Mouse (Mus musculus) common myeloid progenitor, adult 5-6 weeks (primary cell): ENCODE measurements at regions not wholly inside any gene's neighbourhood (a gene's known extent, or its start where the extent isn't known, plus 50 kb on each side); places are given as distances from the start of the nearest gene placed in this dataset.

Experiments
- ATAC-seq: replicated peaks from 2 replicates; pipeline ENCODE4 v1.8.0; 2016; ENCODE audit warnings: low read depth, mild to moderate bottlenecking, moderate TSS enrichment, inconsistent platforms; ENCODE audit not compliant: poor library complexity, severe bottlenecking

DNA sequence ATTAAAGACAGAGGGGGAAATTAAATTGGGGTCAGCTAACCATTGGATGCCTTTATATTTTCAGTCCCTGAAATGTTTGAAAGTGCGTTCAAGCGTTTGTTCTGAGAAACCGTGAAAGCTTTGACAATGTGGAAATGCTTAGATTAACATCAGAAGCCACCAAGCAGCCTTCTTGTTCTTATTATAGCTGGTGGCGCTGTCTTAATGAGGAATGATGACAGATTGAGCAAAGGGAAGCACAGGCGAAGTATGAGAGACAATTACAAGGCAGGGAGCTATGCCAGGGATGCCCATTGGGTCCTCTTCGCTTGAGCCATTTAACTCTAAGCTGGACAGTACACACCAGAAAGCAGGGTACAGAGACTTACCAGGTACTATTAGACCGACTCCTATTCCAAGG lies 828.9 kb upstream of the Celf2 start:
- ATAC-seq, result no peak

DNA sequence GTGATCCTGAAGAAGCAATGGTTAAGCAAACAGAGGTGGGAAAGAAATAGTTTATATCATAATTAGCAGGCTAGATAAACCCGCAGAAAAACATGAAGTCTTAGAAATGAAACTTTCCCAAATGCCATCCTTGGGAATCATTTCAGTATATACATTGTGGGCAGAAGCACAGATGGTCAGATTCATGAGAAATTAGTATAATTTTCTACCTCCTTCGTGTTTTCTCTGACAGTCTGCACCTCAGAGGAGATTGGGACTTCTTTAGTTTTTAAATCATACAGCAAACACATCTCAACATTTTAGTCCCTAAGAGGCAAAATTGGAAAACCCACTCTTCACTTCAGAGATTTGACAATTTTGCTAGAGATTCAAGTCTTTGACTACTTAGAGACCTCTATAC lies 786.6 kb upstream of the Celf2 start:
- no peak for ATAC-seq

DNA sequence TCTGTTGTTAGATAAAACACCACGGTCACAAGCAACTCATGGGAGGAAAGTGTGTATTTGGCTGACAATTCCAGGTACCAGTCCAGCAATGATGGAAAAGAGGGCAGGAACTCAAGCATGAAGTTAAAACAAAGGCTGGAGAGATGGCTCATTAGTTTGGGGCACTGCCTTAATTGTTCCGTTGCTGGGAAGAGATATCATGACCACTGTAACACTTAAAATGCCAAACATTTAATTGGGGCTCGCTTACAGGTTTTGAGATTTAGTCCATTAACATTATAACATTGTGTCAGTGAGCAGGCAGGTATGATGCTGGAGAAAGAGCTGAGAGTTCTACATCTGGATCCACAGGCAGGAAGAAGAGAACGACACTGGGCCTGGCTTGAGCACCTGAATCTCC lies 782.0 kb upstream of the Celf2 start:
- ATAC-seq, result no peak

DNA sequence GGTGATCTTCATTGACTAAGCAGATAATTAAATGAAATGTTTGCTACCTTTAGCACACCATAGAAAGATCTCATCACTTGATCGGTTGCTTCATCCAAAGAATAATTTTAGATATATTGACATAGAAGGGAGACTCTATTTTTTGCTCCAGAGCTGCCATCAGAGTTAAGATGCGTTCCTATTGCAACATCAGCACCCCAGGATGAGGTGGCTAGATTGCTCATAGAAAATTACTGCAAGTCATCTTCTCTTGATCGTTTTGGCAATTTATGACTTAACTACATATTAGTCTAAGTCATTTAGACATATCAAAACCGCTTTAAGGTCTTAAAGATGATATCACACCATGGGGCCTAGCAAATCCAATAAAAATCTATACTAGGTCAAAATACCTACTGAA lies 778.0 kb upstream of the Celf2 start:
- no peak for ATAC-seq

DNA sequence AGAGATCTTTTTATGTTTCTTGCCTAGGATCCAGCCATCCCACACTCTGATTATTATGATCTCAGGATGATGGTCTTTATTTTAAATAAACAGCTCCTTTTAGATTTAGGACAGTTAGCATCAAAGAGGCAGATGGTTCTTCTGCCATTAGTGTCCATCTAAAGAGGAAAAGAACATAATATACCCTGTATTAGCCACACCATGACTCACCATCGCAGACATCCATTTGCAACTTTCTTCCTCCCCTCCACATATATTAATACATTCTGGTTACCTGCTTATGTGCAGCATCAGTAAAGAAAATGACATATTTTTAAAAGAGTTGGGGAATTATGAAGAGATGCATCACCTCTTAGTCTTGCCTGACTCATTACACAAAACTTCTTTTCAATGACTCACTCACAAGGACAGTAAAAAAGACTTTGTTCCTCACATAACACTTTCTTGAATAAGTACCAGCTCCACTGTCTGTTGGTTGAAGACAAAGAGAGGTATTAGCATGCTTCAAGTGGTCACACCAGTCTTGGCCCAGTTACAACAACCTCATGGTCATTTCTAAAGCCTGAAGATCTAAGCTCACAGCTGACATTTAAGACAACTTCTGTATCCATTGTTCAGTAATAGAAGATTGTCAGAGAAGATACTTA lies 766.9 kb upstream of the Celf2 start:
- no peak for ATAC-seq
